Mouse (Mus musculus) spleen, adult 18-20 months (tissue): ENCODE measurements around the gene Dydc2.
A peak's percentile ranks its signal among the peaks of the same experiment; 100 is the strongest.

ENCODE experiments used
- DNase-seq, 2 experiments: peaks; one replicate each; pipeline ENCODE4 v3.0.0; 2022; ENCODE audit warnings: mixed read lengths in 2 of 2

The Dydc2 gene

DNA sequence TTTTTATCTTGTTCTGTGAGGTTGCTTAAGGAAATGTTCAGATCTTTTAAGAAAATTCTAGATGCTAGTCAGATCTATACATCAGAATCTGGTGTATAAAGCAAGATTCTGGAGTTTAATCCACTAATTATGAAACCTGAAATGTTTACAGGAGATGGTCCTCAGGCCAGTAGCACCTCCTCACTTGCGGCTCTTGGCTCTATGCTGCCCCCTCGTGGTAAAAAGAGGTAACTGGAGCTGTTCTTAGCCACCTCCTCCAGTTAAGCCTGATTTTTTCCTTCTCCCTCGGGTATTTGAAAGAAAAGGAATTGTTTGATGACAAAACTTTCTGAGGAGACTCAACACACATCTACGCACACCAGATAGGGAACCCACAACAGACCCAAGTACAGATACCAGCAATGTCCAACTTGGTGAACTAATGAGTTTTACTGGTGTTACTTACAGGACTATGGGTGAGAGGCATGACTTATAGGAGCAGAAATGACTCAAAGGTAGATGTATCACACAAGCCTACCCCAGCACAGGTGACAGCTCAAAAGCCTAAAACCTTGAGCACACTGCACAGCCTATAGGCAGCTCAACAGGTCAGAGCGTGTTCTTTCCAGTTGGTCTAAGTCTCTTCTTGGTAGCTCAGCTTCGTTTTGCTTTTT, 33.7 kb downstream of the Dydc2 start:
- peak; percentile 18 to 58 for DNase-seq

DNA sequence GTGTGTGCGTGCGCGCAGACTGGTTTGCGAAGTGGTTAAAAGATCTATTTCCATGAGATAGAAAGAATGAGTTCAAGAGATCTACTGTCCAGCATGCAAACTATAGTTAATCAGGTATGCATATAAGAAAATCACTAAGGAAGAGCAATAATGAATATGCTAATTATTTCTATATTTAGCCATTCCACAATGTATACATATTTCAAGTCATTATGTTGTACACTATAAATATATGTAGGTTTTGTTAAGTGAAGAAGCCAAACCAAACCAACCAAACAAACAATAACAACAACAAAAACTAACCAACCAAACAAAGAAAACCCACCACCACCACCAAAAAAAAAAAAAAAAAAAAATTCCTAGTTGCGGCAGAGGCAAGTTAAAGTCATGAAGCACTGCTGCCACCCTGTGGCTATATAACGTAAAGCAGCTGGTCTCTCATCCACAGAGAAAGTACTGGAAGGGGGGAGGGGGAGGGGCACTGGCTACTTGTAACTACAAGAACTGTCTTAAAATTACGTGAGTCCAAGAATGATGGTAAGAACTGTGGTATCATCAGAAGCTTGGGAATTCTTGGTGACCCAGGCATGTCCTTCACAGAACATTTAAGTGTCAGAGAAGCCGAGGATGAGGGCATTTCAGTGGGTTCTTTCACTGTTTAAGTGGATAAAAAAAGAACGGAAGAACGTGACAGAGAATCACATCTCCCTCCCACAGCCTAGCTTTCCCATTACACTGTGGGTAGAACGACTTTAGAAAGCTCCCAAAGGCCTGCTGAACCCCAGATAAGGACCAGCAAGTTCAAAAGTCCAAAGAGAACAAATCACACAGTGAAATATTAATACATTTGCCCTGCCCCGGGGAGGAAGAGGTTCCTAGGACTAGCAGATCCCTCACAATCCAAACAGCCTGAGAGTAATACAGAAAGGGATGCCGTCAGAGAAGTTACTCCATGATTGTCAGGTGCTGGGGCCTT, 35.6 kb downstream of the Dydc2 start:
- peak; percentile 53 to 74 for DNase-seq

DNA sequence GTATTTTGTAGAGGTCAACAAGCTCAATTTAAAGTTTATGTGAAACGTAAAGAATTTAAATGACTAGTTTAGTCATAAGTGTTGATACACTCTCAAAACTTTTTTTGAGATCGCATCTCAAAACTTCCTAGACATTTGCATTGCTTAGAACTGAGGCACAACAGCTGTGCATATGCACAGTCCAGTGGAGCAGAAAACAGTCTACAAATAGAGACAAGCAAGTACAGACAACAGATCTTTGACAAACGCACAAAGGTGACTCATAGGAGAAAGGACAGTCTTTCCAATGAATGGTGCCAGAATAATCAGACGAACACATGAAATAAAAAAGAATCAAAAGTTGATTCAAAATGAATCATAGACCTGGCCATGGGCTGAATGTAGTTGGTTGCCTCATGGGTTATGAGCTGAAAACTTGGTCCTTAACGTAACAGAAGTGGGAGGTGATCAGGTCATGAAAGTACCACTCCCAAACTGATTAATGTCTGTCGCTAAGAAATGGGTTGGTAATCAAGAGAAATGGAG, 38.0 kb downstream of the Dydc2 start:
- no peak for DNase-seq

DNA sequence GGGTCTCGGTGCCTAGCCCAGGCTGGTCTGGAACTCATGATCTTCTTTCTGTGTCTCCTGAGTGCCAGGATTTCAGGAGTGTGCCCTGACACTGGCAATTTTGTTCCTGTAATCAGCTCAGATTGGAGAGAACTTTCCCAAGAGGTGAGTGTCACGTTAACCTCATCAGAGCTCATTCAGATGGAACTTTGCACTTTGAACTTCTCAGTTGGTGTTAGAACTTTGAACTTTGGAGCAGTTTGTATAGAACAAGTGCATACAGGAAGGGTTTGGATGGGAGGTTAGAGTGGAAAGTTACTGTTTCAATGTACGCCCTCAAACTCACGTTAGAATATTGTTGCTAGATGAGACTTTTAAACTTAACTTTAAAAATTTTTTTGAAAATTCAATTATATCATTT, 39.7 kb downstream of the Dydc2 start:
- no peak for DNase-seq

DNA sequence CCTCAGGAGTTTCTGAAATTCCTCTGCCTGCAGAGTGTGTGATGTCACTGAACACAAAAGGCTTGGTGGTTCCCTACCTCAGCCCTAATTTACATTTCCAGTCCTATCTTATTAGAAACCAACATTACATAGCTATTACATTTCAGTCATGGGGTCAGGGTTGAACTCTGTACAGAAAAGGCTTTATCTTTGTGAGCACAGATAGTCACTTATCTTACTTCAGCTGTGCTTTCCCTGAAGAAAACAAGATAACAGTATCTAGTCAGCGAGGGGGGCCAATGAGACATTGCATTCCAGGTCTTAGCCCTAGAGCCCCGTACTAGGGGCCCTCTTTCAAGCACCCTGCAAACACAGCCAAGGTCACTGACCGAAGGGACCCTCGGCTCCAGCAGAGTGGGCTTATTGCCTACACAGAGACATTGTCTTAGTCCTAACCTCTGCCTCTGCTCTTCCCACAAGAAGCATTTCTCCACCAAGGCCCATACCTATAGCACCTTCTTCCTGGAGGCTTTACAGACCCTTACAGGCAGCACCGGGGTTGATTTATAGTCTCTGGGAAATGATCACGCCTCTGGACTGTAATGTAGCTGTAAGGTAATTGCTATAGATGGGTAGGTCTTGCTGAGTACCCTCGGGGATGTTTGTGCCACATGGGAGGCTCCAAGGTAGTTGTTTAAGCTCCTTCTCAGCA, 43.3 kb downstream of the Dydc2 start:
- no peak for DNase-seq

DNA sequence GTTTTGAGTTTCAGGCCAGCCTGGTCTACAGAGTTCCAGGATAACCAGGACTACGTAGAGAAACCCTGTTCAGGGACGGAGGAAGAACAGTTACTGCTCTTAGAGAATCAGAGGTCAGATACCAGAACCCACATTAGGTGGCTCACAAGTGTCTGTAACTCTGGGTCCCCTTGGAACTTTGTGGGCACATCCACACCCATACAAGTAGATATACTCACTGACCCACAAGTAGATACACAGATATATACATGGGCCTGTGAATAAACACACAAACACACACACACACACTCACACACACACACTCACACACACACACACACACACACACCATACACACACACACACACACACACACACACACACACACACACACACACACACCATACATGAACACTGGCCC, 43.9 kb downstream of the Dydc2 start:
- no peak for DNase-seq

DNA sequence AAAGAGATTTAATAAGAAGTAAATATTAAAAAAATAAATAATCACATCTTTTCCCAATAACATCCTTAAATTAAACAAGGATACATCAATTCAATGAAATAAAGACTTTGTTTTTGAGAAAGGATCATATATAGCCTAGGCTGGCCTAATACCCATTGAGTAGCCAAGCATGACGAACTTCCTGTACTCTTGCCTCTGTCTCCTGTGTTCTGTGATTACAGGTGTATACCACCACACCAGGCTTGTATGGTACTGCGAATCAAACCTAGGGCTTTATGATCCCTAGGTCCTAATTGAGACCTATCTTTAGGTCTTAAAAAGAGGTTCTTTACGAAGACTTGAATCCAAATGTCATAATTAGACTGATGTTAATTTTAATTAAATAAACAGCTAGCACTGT, 47.8 kb downstream of the Dydc2 start:
- no peak for DNase-seq

DNA sequence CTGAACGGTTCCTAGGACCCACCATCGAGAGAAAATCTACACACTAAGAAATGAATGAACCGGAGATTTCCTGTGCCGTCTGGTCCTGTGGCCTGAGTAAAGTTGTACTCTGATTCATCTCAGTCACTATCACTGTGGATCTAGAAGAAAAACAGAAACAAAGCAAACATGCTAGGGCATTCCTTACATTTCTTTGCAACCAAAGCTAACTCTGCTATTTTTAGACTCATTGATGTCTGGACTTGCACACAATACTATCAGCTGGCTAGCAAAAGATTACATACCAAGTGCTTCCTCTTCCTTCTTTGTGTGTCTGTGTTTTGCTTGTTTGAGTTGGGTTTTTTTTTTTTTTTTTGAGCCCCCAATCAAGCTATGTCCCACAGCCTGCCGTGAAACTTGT, 51.5 kb downstream of the Dydc2 start:
- DNase-seq = no peak

DNA sequence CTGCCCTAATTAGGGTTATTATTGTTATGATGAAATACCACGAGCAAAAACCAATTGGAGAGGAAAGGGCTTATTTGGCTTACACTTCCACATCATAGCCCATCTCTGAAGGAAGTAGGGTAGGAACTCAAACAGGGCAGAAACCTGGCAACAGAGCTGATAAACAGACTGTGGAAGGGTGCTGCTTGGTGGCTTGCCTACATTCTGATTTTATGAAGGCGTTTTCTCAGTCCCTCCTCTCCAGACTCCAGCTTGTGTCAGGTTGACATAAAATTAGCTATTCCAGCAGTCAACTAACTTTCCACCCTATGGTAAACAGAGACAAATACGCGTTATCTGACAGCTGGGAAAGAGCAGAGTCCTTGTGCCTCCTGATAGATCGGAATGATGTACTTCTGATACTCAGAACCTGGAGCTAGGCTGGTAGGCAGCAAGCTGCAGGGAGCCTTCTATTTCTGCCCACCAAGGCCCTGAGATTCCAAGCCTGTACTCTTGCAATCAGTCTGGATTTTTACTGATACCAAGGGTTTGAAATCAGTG, 54.2 kb downstream of the Dydc2 start:
- DNase-seq = no peak

DNA sequence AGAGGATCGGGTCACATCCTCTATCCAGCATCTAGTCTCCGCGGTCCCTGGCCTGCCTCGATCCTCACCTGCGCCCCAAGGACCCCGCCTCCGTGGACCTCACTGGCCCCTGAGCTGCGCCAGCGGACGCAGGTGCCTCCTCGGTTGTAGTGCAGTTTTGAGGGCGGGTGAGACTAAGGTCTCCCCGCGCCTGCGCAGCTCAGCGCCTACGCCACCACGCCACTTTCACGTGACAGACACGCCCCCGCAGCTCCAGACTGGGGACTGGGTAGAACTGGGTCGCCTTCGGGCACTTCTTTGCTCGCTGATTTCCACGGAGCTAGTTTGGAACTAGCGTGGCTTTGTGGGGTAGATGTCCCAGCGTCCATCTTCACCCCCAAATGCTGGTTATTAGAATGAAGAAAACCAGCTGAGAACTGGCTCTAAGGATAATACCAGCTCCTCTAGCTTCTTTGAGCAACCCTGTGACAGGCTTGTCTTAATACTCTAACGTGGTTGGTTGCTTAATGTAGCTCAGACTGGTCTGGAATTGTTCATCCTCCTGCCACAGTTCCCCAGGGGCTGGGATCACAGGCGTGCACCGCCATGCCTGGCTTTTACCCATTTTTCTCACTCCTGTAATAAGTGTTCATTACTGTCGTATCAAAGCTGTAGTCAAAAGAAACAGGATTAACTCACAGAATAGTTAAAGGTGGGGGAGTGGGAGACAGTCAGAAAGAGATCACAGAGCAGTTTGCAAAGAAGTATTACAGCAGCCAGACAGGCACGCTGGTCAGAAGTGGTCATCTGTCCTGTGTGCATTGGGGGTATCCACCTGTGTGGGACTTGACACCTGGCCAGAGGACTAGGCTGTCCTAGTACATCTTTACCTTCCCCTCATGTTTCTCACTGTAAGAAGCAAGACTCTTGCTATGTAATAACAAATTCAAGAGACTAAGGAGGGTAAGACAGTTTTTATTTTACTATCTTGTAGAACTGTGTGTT, 55.1 kb downstream of the Dydc2 start, which contains the start of gene Fam213a:
Gene Fam213a, minus strand, starts transcription at position 159 of the 984 bp plus-strand sequence.
- DNase-seq = peak; percentile 84 to 88

DNA sequence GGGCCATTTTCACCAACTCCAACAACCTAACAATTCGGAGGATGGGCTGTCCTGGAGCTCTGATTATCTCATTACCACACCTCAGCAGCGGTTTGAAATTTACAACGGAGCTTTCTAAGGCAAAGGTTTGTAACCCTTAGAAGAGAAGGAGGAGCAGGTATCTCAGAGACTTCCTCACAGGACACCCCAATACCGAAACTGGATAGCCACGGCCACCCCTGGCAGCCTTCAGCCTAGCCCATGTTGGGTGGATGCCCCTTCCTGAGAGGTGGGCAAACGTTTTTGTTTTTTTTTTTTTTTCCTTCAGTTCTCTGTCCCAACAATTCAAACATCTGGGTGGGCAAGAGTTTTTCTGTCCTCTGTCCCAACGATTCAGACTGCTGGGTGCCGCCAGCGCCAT, 55.9 kb downstream of the Dydc2 start:
- no peak for DNase-seq

DNA sequence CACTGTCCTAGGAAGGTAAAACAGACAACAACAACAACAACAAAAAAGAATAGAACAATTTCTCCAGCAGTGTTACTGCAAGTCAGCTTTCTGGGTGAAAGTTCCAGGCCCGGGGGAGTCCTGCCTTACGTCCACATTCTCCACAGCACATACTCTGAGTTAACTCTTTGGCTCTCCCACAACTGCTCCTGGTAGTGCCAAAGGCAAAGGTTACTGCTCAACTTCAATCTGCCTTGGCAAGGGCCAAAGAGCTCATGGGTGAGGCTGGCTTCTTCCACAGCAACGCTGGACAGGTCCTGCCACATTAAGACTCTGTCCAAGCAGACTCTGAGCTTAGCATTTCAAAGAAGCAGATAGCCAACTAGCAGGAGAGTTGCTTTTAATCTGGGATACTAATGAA, 57.1 kb downstream of the Dydc2 start:
- DNase-seq = no peak

DNA sequence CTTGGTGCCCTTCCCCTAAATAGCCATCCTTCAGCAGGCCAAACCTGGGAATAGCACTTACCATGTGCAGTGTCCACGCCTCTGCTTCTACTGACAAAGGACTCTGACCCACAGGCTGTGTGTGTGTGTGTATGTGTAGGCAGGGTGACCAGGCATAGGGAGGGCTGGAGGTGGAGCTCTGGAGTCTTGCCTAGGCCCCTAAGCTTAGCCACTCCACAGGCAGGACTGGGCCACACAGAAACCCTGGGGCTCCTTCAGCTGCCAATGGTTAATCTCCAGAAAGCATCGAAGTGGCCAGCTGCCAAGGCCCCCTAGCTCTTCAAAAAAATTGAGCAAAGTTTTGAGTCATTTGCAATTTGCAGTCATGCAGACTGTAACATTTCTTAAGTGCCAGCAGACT, 60.9 kb downstream of the Dydc2 start:
- DNase-seq = no peak

DNA sequence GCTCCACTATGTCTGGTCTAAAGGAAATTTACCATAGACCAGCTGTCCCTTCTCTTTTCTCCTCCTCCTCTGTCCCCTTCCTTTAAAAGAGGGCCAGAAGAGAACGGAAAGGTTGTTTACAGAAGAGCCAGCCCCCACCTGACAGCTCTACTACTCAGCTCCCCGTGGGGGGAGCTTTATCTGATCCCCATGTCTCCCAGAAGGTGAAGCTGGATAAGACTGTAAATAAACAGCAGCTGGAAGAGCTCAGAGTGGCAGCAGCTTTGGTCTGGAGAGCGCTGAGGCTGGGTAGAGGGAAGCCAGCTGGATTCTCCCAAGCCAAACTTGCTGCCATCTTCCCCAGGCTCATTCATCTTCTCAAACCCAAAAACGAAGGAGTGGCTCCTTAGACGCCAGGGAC, 61.4 kb downstream of the Dydc2 start:
- no peak for DNase-seq

DNA sequence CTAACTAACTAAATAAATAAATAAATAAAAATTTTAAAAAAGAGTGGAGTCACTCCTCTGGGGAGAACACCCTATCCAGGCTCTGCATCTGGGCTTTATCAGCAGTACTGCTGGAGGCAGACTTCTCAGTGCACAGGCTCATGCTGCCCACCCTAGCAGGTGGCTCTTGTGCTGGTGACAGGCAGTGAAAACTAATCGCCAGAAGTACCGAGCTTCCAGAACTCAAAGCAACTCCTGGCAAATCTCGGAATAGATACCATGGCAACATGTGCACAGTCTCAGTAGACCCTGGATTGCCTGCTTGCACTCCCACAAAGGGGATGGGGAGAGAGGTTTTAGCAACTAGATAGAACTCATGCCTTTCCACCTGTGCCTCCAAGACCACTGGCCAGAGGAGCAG, 62.1 kb downstream of the Dydc2 start:
- DNase-seq = no peak

DNA sequence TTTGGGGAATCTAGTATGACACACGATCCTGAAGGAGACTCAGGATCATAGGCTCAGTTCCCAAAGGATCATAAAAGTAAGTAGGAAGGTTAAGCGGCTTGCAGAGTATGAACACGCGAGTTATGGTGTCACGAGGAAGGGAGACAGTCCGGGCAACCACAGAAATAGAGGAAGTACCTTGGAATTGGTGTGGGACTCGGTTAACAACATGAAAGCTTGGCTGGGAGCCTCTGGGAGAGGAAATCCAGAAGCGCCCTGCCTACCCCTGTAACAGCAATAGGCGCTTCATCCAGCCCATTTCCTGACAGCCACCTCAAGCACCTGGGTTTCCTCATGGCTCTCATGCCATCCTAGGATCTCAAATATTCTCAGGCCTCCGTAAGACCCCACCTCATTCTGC, 62.7 kb downstream of the Dydc2 start:
- no peak for DNase-seq

DNA sequence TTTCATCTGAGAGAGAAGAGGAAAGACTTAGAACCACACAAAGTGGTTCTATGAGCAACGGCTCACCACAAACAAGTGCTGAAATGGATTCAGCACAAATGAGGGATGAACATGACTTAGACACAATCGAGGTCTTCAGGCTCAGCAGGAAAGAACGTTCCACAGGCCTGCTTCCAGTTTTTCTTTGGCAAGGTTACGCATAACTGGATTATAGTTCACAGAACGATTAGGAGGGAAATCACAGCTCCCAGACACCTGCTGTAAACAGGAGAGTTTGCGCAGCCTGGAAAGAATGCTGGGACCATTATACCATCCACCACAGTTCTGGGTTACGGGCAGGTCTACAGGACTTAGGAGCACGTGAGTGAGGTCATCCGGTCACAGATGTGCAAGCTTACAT, 63.3 kb downstream of the Dydc2 start:
- no peak for DNase-seq

DNA sequence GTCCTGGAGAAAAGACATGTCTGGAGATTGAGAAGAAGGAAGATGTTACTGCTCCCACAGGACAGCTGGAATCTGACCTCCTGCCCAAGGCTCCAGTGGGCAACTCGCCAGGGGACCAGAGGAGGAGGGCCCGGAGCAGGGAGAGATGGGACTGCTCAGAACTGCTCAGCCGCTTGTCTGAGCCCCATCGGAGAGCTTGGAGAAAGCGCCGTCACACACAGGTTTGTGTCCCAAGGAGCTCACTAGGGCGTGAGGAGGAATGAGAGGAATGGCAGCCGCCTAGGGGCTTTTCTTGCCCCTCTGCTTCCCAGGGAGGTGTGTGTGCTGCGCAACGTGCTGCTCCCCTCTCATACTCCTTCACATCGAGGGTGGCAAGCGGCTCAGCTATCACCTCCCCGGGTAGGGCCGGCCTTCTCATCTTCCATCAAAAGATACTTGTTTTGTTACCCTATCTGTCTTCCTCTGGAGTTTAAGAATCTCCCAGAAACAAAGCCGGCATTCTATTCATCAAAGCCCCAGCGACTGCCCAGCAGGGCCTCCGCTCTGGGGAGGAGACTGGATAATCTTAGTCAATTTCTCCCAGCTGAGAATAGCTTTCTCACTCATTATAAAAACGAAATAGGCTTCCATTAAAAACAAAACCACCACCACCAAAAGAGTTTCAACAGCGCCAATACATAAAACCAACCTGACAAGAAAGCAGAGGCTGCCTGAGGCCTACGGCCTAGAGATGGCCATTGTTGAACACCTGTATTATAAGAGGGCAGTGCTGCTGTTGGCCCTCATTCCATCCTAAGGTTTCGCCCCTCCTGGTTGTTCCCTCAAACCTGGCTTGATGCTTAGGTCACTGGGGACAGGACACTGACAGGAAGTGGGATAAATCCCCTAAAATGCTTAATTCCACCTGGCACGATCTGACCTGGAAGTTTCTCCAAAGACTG, 64.5 kb downstream of the Dydc2 start:
- no peak for DNase-seq

DNA sequence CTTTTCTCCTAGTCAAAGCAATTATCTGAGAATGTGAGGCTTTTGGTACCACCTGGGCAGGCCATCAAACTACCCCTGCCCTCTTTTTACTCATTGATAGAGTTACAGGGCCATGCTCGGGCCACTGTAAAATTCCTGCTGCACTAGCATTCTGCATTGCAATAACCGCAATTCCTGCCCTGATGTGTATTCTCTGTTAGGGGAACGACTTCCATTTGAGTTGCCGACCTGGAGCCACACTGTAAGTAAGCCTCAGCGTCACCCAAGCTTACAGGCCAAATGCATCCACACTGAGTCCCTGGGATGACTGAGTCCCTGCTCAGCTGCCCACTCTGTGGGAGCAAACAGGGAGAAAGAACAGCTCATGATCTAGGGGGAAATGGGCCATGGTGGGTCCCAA, 67.4 kb downstream of the Dydc2 start:
- no peak for DNase-seq

DNA sequence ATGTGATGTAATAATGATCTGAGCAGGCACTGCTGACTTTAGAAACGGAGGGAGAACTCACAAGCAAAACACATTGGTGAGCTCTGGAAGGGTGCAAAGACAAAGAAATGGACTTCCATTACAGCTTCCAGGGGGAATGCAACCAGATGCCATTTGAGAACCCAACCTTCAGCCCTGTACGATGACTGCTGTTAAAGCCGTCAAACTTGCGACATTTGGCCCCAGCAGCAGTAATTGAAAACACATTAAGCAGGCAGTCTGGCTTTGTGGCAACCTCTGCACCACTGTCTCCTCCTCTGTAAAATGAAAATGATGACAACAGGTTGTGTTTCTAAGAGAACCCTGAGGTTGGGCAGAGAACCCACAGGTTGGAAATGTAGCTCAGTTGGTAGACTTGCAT, 68.2 kb downstream of the Dydc2 start:
- DNase-seq = no peak
